Mouse (Mus musculus) layer of hippocampus, postnatal 25 days (tissue): ENCODE data around the gene Ifit3b. TPM values are rescaled to one million over a fixed set of nuclear protein-coding genes. Genes with fewer than 3 reads are reported as not detected.
"Not testable (repeated sequence)": the region's sequence is repeated elsewhere in the genome, so short reads cannot be mapped to it uniquely, and the experiment has no call there.

Experiments used
- DNase-seq, 2 experiments: peaks; one replicate each; pipeline ENCODE4 v3.0.0; 2022; ENCODE audit warnings: mixed read lengths in 2 of 2, low spot score in 1 of 2; ENCODE audit errors: extremely low spot score in 1 of 2
- total RNA-seq, 2 experiments: library from RNA; stranded (reverse); gene quantifications; 2 replicates each; pipeline ENCODE4 v1.2.3; 2021

The Ifit3b gene
- 1 to 10 TPM in 1 of 2 experiments, under 1 TPM in 1; 0.54 to 1.2 TPM for total RNA-seq

DNA sequence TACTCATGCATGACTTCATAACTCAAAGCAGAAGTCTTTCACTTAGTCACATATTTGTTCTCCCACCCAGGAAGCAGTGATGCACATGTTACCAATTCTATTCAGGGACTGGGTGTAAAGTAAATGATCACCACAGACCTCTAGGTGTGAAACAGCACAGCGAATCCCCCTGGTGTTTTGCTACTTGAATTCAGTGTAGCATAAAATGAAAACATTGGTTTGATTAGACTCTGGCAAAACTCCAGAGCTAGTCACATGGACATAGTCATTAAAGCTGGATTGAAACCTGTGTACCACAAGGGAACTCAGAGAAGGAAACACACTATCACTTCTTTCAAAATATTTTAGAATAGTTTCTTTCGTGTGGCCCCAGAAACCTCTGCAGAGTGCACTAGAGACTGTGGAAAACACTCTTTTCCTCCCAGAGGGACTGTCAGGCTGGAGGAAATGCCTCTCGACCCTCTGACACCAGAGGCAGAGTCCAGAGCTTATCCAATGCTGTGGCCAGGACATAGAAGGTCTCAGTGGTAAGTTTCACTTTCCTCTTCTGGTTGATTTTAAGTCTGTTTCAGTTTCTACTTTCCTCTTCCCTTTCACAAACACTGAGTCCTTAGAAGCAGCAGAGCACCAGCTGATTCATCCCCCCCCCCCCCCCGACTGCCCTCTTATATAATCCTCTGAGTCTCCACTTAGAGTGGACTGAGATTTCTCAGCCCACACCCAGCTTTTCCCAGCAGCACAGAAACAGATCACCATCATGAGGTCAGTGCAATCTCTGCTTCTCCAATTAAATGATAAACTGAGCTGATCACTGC lies at the start of gene Ifit3b:
Ifit3b (plus strand) TSS at position 734 of the 815 bp plus-strand sequence.
- DNase-seq: not testable (repeated sequence)

DNA sequence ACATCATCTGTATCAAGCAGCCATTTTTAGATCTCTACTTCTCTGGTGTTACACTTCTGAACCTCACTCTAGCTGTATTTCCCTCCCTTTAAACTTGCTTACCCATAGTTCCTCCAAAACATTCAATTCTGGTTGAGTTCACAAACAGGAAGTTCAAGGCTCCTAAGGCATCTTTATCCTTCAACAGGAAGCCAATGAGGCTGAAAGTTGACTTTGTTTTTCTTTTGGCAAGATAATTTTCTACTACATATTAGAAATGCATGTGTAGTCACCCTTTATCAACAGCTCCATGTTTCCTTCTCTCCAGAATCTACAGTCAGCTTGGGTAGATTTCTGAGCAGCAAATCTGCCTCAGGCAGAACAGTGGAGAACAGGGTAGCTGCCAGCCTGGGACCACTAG lies 45.2 kb upstream of the Ifit3b start:
- DNase-seq: no peak

DNA sequence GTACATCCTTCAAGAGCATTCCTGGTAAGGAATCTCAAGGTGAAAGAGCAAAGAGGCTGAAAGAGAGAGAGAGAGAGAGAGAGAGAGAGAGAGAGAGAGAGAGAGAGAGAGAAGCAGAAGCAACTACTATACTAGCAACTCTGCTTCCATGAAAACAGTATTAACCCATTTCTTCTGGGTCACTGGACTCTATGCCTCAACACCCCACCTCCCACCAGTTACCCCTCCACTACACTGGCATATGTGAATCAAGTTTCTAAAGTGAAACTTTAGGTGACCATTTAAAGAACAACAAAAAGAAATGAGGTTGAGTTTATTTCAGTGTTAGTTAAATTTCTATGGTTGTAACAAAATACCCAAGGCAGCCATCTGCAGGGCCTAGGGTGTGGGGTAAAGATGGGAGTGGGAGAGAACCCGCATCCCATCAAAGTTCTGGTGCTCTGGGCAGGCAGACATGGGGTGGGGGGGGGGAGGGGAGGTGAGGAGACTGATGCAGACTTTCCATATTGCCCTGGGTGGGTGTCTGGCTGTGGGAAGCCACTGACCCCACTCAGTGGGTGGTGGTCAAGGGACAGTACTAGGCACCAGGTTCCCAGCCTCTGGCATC lies 41.5 kb upstream of the Ifit3b start:
- DNase-seq: no peak

DNA sequence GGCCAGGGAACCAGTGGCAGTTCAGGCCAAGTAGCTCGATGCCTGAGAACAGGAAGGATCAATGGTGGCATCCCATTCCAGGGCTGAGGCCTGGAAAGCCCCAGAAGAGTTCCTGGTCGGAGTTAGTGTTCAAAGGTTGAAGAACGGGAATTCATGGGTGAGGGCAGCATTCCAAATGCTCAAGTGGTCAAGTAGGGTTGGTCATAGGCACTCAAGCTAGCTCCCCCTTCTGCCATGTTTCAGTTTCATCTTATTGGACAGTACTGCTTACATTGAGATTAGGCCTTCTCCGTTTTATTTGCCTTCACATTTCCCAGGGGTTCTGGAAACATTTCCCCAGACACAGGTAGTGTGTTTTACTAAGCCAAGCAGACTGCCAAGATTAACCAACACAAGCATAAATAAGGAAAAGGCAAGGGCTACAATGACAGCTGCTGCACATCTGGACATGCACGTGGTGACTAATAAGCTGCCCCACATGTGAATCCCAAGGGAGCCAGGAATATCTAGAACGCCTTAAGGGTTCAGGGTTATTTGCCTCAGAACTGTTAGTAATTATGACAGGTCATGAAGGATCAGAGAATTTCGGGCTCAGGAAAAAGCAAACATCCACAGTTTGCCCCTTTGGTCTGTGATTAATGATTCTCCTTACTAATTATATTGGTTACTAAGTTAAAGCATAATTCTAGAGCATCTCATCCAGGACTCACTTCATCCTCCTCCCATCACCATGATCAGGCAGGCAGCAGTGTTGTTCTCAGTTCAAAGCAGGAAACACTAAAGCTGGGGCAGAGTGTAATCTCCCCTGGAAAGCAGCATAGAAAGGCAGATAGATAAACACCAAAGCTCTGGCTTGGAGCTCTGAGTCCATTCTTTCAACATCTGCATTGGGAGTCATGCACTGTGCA lies 38.5 kb upstream of the Ifit3b start:
- no peak for DNase-seq

DNA sequence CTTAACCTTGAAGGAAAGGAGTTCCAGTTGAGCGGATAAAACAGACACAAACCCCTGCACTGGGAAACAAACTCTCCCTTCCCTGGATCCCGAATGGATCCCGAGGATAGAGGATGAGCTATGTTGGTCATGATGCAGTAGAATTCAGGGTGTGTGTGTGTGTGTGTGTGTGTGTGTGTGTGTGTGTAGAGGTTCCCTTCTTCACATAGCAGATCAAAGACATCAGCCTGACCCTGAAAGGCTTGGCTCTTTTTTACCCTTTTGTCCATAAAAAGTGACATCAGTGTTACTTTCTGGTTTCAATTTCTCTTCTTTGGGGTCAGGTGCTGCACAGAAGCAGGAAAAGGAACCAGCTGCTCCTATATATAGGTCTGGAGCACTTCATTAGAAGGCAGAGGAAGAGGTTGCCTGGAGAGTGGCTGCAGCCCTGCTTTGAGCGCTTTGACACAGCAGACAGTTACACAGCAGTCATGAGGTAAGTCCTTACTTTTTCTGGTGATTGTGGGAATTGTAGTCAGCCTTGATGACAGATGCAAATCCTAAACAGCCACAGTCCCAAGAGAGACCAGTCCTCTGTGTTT lies 37.8 kb upstream of the Ifit3b start:
- no peak for DNase-seq

DNA sequence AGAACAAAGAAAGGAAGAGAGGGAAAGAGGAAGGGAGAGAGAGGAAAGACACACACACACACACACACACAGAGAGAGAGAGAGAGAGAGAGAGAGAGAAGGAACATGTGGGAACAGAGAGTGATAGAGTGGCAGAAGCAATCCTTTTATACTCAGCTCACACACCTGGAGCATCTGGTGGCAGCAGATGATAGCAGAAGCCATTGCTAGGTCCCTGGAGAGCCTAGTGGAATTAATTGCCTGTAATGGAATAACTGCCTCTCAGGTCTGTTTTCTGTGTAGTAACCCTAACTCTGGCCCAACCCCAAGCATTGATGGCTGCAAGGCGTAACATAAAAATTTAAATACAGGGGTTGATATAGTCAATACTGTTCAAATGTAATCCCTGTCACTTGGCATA lies 36.7 kb upstream of the Ifit3b start:
- no peak for DNase-seq

DNA sequence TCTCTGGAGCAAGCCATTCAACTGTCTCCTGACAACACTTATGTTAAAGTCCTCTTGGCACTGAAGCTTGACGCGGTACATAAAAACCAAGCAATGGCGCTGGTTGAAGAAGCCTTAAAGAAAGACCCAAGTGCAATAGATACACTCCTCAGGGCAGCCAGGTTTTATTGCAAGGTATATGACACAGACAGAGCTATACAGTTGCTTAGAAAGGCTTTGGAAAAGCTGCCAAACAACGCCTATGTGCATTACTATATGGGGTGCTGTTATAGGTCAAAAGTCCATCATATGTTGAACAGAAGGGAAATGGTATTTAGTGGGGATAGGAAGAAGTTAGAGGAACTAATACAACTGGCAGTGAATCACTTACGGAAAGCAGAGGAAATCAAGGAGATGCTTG lies 34.1 kb upstream of the Ifit3b start:
- no peak for DNase-seq

DNA sequence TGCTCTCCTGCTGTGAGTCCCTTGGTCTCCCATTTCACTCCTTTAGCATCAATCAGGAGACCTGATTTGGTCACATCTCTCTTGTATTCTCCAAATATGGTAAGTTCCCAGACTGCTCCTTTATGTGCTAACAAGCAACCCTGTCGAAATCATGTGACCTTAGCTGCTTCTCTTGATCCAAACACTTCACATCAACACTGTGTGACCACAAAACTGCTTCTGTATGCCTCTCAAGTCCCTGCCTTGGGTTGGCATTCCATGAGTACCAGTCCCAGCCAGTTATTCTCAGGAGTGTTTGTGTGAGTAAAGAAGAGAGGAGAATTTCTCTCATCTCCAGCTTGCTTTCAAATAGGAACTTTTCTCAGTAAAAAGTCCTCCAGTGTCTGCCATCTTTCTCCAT lies 30.6 kb upstream of the Ifit3b start:
- no peak for DNase-seq

DNA sequence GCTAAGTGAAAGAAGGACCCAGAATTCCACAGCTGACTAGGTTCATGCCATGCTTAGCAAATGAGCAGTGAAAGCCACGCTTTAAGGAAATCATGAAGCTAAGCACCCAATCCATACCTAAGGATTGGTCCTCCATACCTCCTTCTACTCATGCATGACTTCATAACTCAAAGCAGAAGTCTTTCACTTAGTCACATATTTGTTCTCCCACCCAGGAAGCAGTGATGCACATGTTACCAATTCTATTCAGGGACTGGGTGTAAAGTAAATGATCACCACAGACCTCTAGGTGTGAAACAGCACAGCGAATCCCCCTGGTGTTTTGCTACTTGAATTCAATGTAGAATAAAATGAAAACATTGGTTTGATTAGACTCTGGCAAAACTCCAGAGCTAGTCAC lies 25.1 kb upstream of the Ifit3b start:
- DNase-seq: not testable (repeated sequence)

DNA sequence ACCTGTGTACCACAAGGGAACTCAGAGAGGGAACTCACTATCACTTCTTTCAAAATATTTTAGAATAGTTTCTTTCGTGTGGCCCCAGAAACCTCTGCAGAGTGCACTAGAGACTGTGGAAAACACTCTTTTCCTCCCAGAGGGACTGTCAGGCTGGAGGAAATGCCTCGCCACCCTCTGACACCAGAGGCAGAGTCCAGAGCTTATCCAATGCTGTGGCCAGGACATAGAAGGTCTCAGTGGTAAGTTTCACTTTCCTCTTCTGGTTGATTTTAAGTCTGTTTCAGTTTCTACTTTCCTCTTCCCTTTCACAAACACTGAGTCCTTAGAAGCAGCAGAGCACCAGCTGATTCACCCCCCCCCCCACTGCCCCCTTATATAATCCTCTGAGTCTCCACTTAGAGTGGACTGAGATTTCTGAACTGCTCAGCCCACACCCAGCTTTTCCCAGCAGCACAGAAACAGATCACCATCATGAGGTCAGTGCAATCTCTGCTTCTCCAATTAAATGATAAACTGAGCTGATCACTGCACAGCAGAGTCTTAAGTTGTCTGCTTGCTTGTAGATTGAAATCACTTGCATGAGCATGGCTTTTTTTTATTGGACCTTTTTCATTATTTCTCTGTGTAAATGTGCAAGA lies 24.5 kb upstream of the Ifit3b start, which contains the start of gene Ifit3:
Ifit3 (plus strand) TSS at position 406 of the 641 bp plus-strand sequence.
- not testable (repeated sequence) for DNase-seq

DNA sequence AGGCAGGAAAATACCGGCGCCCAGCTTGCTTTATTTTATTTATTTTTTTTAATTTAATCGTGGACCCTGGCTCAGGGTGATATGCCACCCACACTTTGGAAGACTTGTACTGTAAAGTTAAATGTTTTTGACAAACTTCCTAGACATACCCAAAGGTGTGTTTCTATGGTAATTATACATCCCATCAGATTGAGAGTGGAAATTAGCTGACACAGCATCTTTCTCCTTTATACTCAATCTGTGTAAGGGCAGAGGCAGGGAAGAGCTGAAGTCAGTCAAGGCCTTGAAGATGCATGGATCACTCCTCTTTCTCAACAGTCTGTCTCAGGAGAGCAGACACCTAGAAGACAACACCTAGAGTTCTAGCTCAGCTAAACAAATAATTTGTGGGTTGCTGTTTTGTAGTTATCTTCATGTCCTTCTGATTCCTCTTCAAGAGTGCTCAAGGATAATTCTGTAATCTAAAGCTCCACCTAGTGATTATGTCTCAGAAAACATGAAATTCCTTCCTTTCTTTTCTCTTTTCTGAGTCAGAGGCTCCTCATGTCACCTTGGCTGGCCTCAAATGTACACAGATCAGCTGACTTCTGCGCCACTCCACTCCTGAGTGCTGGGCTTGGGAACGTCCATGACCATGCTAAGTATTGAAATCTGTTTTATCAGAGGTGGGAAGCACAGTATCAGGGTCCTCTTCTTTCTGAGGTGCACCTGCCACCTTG lies 21.9 kb upstream of the Ifit3b start:
- DNase-seq: not testable (repeated sequence)

DNA sequence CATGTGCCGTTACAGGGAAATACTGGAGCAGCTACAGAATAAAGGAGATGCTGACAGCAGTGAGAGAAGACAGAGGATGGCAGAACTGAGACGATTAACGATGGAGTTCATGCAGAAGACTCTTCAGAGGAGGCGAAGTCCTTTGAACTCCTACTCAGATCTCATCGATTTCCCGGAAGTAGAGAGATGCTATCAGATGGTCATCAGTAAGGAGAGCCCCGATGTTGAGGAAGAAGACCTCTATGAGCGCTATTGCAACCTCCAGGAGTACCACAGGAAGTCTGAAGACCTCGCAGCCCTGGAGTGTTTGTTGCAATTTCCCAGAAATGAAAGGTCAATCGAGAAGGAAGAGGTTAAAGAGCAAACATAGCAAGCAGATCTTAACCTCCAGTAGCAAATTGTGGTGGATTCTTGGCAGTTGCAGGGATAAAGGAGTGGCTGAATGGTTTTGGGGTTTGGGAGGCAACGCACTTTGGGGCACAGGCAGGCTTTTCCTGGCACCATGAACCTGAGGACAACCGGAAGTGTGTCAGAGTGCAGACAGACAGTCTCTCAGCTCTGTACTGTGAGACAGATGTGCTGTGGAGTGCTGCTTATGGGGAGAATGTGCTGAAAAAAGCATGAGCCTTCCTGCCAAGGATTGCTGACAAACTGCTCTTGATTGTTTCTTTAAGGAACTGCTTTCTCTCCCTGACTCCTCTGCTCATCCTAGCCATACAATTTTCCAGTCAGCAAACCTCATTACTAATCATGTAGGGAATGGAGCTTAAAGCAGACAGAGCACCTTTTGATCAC lies 19.7 kb upstream of the Ifit3b start:
- DNase-seq: not testable (repeated sequence)

DNA sequence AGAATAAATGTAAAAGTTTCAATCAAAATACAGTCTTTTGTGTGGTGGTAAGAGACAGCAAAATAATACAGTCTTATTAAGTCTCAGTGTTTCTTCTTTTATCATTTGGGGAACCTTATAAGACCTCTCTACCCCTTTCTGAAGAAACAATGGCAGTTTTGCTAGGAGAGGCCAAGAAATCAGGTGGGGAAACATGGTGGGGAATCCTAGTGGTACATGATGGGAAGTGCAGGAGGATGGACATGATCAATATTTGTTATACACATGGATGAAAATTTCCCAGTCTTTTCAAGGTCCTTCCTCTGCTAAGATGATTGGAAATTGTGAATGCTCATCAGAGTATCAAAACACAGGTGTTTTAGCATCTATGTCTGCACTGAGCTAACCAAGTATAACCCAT lies 18.8 kb upstream of the Ifit3b start:
- DNase-seq: no peak

DNA sequence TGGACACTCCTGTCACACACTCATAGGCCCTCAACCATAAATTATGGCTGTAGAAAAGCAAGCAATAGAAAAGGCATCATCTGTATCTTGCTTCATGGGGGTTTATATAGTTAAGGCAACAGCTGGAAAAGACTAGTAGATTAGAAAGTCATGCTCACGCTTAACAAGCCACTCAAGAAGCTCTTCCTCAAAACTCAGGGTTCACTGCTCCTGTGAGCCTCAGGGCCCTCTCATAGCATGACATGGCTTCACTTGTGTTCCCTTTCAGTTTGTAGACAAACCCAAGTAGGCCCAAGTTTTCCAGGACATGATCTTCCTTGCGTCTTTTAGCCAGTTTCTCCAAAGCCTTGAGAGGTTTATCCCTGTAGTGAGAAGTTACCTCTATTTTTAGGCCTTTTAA lies 14.3 kb upstream of the Ifit3b start:
- DNase-seq: no peak

DNA sequence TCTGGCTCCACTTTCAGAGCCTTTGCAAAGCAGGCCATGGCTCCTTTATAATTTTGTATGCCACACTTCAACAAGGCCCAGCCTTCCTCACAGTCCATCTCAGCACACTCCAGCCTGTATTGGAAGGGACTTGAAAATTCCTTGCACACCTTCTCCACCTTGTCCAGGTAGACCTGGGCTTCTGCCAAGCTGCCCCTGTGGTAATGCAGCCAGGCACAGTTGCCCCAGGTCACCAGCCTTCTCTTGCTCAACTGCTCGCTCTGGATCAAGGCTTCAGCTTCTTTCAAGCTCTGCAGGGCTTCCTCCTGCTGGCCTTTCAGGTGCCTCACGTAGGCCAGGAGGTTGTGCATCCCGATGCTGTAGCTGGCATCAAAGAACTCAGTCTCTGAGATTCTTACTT lies 13.2 kb upstream of the Ifit3b start:
- DNase-seq: not testable (repeated sequence)

DNA sequence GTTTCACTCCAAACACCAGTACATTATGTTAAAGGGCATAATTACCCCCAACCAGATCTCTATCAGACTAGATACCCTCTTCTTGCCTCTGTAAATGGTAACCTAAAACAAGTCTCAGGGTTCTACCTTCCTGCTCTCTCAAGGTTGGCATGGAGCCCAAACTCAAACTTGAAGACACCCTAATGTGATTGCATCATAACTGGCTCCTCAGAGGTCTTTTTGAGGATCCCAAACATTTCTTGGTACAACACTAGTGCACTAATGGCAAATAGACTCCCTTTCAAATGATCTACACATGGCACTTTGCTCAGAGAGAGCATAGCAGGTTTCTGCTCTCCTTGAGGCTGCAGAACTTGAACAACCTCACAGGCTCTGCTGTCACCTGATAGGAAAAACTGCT lies 11.0 kb upstream of the Ifit3b start:
- no peak for DNase-seq

DNA sequence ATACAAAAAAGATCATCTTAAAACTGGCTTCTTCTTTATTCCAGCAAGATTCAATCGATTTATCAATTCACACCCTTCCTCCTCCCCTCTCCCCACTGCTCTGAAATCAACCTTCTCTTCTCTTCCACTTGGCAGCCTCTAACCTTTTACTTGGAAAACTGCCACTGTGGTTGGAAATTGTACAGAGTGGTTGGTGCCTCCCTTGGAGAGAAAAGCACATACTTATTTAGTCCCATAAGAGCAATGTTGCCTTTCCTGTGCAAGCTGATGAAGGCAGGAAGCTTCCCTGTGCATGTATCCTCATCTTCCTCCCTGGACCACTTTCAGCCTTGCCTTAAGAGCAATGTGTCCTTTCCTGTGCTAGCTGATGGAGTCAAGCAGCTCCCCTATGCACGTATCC lies 9.4 kb upstream of the Ifit3b start:
- peak in 1 of 2 experiments; percentile 11 for DNase-seq

DNA sequence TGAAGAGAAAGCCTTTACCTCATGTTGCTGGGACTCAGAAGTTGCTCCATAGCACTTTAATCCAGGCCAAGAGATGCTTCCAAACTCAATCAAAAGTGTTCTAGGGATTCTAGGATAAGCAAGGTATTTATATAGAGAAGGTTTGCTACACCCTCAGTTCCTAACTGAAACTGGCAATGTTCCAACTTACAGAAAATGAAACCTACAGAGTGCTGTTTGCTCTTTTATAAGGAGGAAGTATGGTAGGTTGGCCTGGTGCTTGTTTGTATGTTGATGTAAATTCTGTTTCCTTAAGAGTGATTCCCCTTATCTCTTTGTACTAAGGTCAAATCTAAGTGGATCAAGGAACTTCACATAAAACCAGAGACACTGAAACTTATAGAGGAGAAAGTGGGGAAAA lies 8.5 kb upstream of the Ifit3b start:
- DNase-seq: not testable (repeated sequence)

DNA sequence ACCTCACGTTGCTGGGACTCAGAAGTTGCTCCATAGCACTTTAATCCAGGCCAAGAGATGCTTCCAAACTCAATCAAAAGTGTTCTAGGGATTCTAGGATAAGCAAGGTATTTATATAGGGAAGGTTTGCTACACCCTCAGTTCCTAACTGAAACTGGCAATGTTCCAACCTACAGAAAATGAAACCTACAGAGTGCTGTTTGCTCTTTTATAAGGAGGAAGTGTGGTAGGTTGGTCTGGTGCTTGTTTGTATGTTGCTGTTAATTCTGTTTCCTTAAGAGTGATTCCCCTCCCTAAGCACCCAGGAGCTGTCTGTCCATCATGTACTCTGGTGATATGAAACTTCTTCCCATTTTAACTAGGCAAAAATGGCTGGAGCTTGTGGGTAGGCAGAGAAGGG lies 5.9 kb upstream of the Ifit3b start, which contains the start of gene Ifit1bl1:
Ifit1bl1 (minus strand) TSS at position 69 of the 400 bp plus-strand sequence.
- not testable (repeated sequence) for DNase-seq
